Mouse (Mus musculus) lung, postnatal 4 days (tissue): Measurements from ENCODE around the gene Icam1.
"Not testable (repeated sequence)": the region's sequence is repeated elsewhere in the genome, so short reads cannot be mapped to it uniquely, and the experiment has no call there.

ENCODE experiments used
- DNase-seq, 2 experiments: peaks; one replicate each; pipeline ENCODE4 v3.0.0; 2021

Gene Icam1

GRCm38 (mm10) chr9:20993165-20993898 is 22.5 kb upstream of the Icam1 start:
- DNase-seq, result peak; percentile 85 to 93

DNA sequence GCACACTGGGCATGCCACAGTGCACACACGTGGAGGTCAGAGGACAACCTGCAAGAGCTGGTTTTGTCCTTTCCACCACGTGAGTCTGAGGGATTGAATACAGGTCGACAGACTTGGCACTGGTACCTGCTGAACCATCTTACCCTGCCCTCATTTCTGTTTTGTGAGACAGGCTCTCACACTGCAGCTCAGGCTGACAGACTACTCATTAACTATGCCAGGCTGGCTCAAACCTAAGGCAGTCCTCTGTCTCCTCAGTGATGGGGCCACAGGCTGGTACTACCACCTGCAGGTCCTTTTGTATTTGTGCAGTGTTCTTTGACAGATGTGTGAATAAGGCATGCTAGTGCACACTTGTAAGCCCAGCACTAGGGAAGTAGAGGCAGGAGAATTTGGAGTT is 20.7 kb upstream of the Icam1 start:
- no peak for DNase-seq

DNA sequence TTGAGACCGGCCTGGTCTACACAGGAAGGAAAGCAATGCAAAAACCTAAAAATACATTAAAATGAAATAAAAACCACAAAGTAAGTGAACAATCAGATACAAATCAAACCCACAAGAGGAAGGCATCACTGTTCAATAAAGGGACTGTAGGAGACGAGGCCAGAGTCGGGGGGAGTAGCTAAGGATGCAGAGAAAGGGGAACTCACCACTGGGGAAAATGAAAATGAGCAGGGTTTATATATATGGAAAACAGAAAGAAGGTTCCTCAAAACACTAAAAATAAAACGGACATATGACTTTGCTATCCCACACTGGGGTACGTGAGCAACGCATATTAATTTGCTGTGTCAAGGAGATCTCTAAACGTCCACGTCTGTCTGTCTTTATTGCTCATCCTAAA is 18.7 kb upstream of the Icam1 start:
- no peak for DNase-seq

DNA sequence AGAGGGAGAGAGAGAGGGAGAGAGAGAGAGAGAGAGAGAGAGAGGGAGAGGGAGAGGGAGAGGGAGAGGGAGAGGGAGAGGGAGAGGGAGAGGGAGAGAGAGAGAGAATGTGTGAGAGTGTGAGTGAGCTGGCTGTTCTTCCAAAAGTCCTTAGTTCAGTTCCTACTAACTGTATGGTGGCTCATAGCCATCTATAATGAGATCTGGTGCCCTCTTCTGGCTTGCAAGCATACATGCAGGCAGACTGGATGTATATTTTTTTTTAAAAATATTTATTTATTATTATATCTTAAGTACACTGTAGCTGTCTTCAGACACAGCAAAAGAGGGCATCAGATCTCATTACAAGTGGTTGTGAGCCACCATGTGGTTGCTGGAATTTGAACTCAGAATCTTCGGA is 17.4 kb upstream of the Icam1 start:
- not testable (repeated sequence) for DNase-seq

DNA sequence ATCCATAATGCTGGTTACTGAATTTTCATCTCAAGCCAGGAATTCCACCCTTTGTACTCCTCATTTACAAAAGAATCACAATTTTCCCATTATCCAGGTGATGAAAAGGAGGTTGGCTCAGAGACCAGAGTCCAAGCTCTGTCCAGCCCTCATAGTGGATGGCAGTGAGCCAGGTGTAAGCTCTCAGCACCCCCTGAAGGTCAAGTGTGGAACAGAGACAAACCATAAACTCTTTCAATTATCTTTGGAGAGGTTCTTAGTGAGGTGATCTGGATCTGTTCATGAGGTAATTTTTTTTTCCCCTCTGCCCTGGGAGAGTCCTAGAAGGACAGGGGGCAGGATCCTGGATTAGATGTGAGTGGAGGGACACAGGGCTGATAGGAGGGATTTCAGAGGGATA is 15.0 kb upstream of the Icam1 start:
- DNase-seq, result peak in 1 of 2 experiments; percentile 51

DNA sequence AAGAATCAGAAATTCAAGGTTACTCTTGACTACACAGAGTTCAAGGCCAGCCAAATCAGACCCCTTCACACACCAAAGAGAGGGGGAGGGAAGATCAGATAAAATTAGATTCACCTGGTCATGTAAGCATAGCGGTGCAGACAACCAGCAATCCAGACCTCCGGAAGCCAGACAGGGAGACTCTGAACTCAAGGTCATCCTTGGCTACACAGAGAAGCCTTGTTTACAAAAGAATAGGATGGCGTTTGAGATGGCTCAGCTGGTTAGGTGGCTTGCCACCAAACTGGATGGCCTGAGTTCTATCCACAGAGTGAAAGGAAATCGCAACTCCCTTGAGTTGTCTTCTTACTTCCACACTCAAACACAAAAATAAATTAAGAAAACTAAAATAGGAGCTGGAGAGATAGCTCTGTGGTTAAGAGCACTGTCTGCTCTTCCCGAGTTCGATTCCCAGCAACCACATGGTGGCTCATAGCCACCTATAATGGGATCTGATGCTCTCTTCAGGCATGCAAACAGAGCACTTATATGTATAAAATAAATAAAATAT is 14.1 kb upstream of the Icam1 start:
- DNase-seq, result no peak

- DNase-seq, result no peak
Observed at GRCm38 (mm10) chr9:21002270-21002626, 13.5 kb upstream of the Icam1 start.

GRCm38 (mm10) chr9:21002627-21003551 is 12.9 kb upstream of the Icam1 start, which contains the start of gene Mrpl4:
Gene Mrpl4, plus strand, starts transcription at chr9:21002738.
- peak; percentile 91 to 92 for DNase-seq

- DNase-seq, result peak in 1 of 2 experiments; percentile 13
Observed at GRCm38 (mm10) chr9:21007313-21007952, 8.4 kb upstream of the Icam1 start.

- no peak for DNase-seq
Observed at GRCm38 (mm10) chr9:21008007-21008406, 7.8 kb upstream of the Icam1 start.

DNA sequence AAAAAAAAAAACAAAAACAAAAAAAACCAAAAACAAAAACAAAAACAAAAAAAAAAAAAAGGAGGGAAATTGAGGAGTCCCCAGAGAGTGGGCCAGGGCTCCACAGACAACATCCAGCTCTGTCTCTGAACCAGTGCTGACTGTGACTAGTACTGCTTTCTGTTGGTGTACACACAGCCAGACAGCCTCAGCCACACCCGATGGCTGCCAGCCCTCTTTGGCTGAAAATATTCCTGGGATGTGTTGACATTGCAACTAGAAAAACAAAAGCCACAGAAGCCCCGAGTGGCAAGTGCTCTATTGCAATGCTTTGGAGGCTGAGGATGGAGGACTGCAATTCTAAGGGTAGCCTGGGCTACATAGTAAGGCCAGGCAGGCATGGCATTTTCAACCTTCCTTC is 5.4 kb upstream of the Icam1 start:
- DNase-seq, result peak in 1 of 2 experiments; percentile 71

GRCm38 (mm10) chr9:21010939-21011541 is 4.7 kb upstream of the Icam1 start:
- not testable (repeated sequence) for DNase-seq

DNA sequence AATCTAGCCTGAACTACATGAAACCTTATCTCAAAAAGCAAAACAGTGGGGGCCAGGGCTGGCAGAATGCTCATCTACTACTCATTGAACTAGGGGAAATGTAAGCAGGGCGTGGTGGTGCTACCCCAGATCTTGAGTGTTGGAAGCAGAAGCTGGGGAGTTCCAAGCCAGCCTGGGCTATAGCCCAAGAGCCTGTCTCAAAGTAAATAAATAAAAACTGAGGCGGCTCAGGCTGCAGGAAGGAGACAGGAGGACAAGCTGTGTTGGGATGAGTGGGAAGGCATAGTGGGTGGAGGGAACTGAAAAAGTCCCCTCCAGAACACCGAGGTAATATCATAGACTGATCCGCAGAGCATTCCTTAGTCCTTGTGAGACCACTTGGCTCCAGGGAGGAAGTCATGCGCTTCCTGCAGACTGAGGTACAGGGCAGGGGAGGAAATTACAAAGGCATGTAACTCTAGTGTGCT is 3.9 kb upstream of the Icam1 start:
- DNase-seq, result peak; percentile 67 to 83

DNA sequence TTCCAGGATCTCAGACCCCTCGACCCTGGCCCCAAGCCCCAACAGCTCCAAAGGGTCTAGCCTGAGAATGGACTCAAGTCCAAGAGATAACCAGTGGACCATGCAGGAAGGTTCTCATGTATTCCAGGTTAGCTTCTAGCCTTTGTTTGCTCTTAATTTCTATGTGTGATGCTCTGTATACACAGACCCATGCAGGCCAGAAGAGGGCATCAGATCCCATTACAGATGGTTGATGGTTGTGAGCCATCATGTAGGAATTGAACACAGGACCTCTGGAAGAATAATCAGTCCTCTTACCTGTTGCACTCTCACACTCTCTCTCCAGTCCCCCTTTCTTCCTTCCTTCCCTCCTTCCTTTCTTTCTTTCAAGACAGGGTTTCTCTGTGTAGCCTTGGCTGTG is 3.4 kb upstream of the Icam1 start:
- DNase-seq, result no peak

- peak; percentile 81 to 83 for DNase-seq
Observed at GRCm38 (mm10) chr9:21014691-21015570, 854 bp upstream of the Icam1 start.

GRCm38 (mm10) chr9:21016331-21017176 is 769 bp downstream of the Icam1 start:
- peak in 1 of 2 experiments; percentile 49 for DNase-seq

DNA sequence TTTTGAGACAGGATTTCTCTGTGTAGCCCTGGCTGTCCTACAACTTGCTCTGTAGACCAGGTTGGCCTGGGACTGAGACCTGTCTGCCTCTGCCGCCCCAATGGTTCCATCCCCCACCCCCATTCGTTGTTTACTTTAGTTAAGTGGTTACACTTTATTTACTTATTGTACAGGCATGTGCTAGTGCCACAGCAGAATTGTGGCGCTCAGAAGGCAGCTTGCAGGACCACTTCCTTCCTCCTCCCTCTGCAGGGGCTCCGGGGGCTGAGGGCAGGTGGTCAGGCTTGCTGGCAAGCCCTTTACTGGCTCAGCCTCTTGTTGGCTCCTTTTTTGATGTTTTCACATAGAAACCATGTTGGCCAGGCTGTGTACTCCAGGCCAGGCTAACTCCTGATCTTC is 1.4 kb downstream of the Icam1 start:
- DNase-seq, result peak in 1 of 2 experiments; percentile 38

GRCm38 (mm10) chr9:21018600-21018999 is 2.8 kb downstream of the Icam1 start:
- peak in 1 of 2 experiments; percentile 42 for DNase-seq

DNA sequence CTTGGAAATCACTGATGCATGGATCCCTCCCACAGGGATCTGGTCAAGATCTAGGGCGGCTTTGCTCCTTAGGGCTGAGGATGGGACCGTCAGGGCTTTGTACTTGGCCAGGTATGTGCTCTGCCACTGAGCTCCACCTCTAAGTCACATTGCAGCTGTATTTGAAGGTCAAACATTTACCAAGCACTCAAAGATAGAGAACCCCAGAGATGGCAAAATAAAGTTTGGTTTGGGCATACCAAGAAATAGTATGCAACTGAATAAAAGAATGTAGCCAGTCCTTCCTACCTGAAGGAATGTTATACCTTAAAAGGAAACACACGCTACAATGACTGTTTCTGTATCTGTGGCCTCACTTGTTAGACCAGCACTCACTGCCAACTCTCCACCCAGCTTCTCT is 5.6 kb downstream of the Icam1 start:
- no peak for DNase-seq

GRCm38 (mm10) chr9:21022288-21022687 is 6.5 kb downstream of the Icam1 start:
- peak in 1 of 2 experiments; percentile 71 for DNase-seq
